18 mouse cellular contexts compared by ENCODE assay signal in the genomic region with DNA sequence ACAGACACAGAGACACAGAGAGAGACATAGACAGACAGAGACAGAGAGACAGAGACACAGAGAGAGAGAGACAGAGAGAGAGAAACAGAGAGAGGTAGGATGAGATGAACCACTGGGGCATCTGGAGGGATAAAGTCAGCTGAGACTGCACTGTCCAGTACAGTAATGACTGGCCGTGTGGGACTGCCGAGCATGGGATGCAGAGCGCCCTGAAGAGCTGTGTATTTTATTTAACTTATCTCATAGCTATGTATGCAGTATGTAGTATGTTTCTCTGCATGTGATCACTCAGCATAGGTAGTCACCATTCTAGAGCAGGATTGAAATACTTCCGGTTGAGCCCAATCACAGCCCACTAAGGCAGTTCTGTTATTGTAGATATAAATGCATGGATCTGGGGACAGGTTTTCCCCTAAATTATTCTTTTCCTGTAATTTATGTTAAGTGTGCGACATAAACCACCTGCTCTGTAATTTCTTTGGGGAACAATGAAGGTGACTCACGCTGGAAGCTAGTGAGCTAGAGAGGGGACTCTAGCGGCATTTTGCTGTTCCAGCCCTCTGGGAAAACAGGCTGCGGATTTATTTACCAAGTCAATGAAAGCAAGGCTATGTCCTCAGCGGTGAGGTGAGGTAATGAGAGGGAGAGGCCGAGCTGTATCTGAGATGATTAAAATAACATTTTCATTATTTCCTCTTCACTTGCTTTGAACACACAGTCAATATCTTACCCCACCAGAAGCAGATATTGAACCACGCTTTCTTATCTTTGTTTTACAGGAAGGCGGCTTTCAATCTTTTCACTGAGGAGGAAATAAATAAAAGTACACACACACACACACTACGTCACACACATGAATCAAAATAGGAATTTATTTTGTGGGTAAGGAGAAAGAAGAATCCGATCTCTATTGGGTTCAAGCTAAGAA. TPM values are rescaled to one million over a fixed set of nuclear protein-coding genes. Genes with fewer than 3 reads are reported as not detected.
DNase-seq lines count a peak whose midpoint lies in the region; ATAC-seq and TF ChIP-seq lines count a peak whose summit lies in the region.
"Had no signal": no experiment of that assay in that cellular context is flagged by ENCODE, and none has a peak within 500 bp of the region (broad histone marks: within the 10 kb centered on the region; RNA-seq: fewer than 3 reads in every experiment).

No protein-coding gene starts in this region.

- H3K9me3 ChIP-seq in hindbrain, embryonic 11.5 days (ENCODE audit: control insufficient read depth, low read length) = no peaks in the 10 kb centered on the region
- H3K9me3 ChIP-seq in hindbrain, embryonic 10.5 days = no peaks in the 10 kb centered on the region
- H3K9me3 ChIP-seq in hindbrain, embryonic 15.5 days = no peaks in the 10 kb centered on the region
- H3K9me3 ChIP-seq in neural tube, embryonic 13.5 days = no peaks in the 10 kb centered on the region
- H3K9me3 ChIP-seq: embryonic facial prominence, embryonic 15.5 days had no signal

- no peaks in the 10 kb centered on the region for H3K4me1 ChIP-seq in hindbrain, embryonic 11.5 days (replicated peaks; ENCODE audit: control insufficient read depth, insufficient read depth, low read length)
- H3K4me1 ChIP-seq in hindbrain, embryonic 10.5 days (replicated peaks) = no peaks in the 10 kb centered on the region
- peaks cover 22% of the 10 kb centered on the region; the same call in 1 of the 2 replicates for H3K4me1 ChIP-seq in hindbrain, embryonic 15.5 days (replicated peaks)
- peaks cover 25% of the 10 kb centered on the region for H3K4me1 ChIP-seq in neural tube, embryonic 13.5 days (replicated peaks)
- H3K4me1 ChIP-seq: embryonic facial prominence, embryonic 15.5 days had no signal

- H3K27ac ChIP-seq in hindbrain, embryonic 11.5 days (ENCODE audit: low read depth, low read length) = peak overlapping the region; percentile 11; the same call in 1 of the 2 replicates
- no peak overlapping the region for H3K27ac ChIP-seq in hindbrain, embryonic 10.5 days
- H3K27ac ChIP-seq in hindbrain, embryonic 15.5 days (replicated peaks) = peak overlapping the region; percentile 45
- peak overlapping the region; percentile 64 for H3K27ac ChIP-seq in neural tube, embryonic 13.5 days (replicated peaks)
- H3K27ac ChIP-seq in layer of hippocampus, adult 2 months = no peak overlapping the region
- H3K27ac ChIP-seq: embryonic facial prominence, embryonic 15.5 days; liver, embryonic 14.5 days had no signal

- WGBS in hindbrain, embryonic 11.5 days = 66% methylated on average over 14 of the region's 14 CpGs
- WGBS in hindbrain, embryonic 10.5 days = 77% methylated on average over 14 of the region's 14 CpGs
- WGBS in hindbrain, embryonic 15.5 days = 49% methylated on average over 14 of the region's 14 CpGs
- WGBS in neural tube, embryonic 13.5 days = 51% methylated on average over 14 of the region's 14 CpGs

- no peak overlapping the region for H3K4me3 ChIP-seq in hindbrain, embryonic 11.5 days (ENCODE audit: low read depth, low read length)
- no peak overlapping the region for H3K4me3 ChIP-seq in hindbrain, embryonic 10.5 days
- H3K4me3 ChIP-seq in hindbrain, embryonic 15.5 days = no peak overlapping the region
- H3K4me3 ChIP-seq in neural tube, embryonic 13.5 days = no peak overlapping the region
- H3K4me3 ChIP-seq in layer of hippocampus, adult 2 months = no peak overlapping the region
- H3K4me3 ChIP-seq: embryonic facial prominence, embryonic 15.5 days; myocyte had no signal

- no peaks in the 10 kb centered on the region for H3K36me3 ChIP-seq in hindbrain, embryonic 11.5 days (ENCODE audit: control insufficient read depth, insufficient read depth, low read length)
- no peaks in the 10 kb centered on the region for H3K36me3 ChIP-seq in hindbrain, embryonic 10.5 days
- no peaks in the 10 kb centered on the region for H3K36me3 ChIP-seq in hindbrain, embryonic 15.5 days
- H3K36me3 ChIP-seq in neural tube, embryonic 13.5 days = no peaks in the 10 kb centered on the region
- H3K36me3 ChIP-seq: embryonic facial prominence, embryonic 15.5 days had no signal

- H3K27me3 ChIP-seq in hindbrain, embryonic 11.5 days (ENCODE audit: control insufficient read depth, insufficient read depth, low read length) = no peaks in the 10 kb centered on the region
- H3K27me3 ChIP-seq in hindbrain, embryonic 10.5 days (ENCODE audit: insufficient read depth, poor library complexity, severe bottlenecking) = no peaks in the 10 kb centered on the region
- H3K27me3 ChIP-seq in hindbrain, embryonic 15.5 days = no peaks in the 10 kb centered on the region
- H3K27me3 ChIP-seq in neural tube, embryonic 13.5 days = 0 out of 2 replicates have a peak, but pooled peaks cover 3% of the 10 kb centered on the region

- no peak for TF ChIP-seq POLR2A in brain, embryonic 14.5 days (IDR thresholded peaks at IDR 0.05; ENCODE audit: borderline replicate concordance, extremely low read depth, insufficient read depth, insufficient read length, poor library complexity, severe bottlenecking)

- H3K4me2 ChIP-seq in hindbrain, embryonic 11.5 days (replicated peaks; ENCODE audit: low read depth, low read length) = no peak overlapping the region
- peak overlapping the region; percentile 24 for H3K4me2 ChIP-seq in hindbrain, embryonic 15.5 days
- peak overlapping the region; percentile 20; the same call in 1 of the 2 replicates for H3K4me2 ChIP-seq in neural tube, embryonic 13.5 days
- H3K4me2 ChIP-seq: embryonic facial prominence, embryonic 15.5 days had no signal

- H3K9ac ChIP-seq in hindbrain, embryonic 11.5 days (ENCODE audit: low read depth, low read length) = no peak overlapping the region
- H3K9ac ChIP-seq in hindbrain, embryonic 15.5 days = no peak overlapping the region
- peak overlapping the region; percentile 3; the same call in 1 of the 2 replicates for H3K9ac ChIP-seq in neural tube, embryonic 13.5 days
- H3K9ac ChIP-seq: embryonic facial prominence, embryonic 15.5 days; liver, embryonic 14.5 days had no signal

- TF ChIP-seq CTCF in brain, embryonic 14.5 days (IDR thresholded peaks at IDR 0.05; ENCODE audit: borderline replicate concordance, extremely low read depth, insufficient read depth, insufficient read length) = no peak
- TF ChIP-seq CTCF in layer of hippocampus, adult 2 months (conservative IDR thresholded peaks at IDR 0.05) = no peak

- peak; percentile 46; the same call in 1 of the 2 replicates for ATAC-seq in hindbrain, embryonic 11.5 days (ENCODE audit: low FRiP score)
- ATAC-seq in hindbrain, embryonic 15.5 days (ENCODE audit: low FRiP score, low read depth) = peak; percentile 54; the same call in 1 of the 2 replicates
- ATAC-seq in neural tube, embryonic 13.5 days (ENCODE audit: low read depth) = peak; percentile 74; the same call in 1 of the 2 replicates

- DNase-seq in hindbrain, embryonic 11.5 days (ENCODE audit: low spot score) = peak; percentile 15
- no peak for DNase-seq in hindbrain, embryonic 10.5 days (ENCODE audit: low spot score)
- peak; percentile 61 for DNase-seq in brain, embryonic 14.5 days (ENCODE audit: low read depth)
- no peak for DNase-seq in lung, postnatal 36 days
- no peak for DNase-seq in layer of hippocampus, adult 2 months (ENCODE audit: low spot score in 2 of 2)
- DNase-seq in spleen, postnatal 36 days (ENCODE audit: low spot score in 2 of 2) = no peak
- DNase-seq: adrenal gland, postnatal 25 days; B cell, adult 2 months; cerebellum, postnatal 36 days; kidney, adult 11 months; kidney, postnatal 25 days; left cerebral cortex, postnatal 4 days; spleen, adult 18-20 months had no signal

RNA-seq across cellular contexts. Expression of a gene that starts 10.7 kb away (rescaled TPM):
- polyA plus RNA-seq in hindbrain, embryonic 11.5 days (2014; fragmentation: Nextera tagmentation; extraction: Ambion mirVana) = 1.6 and 3.7 TPM in 2 replicates
- 2.1 and 2.9 TPM in 2 replicates for polyA plus RNA-seq in hindbrain, embryonic 10.5 days (2016; fragmentation: Nextera tagmentation; extraction: Ambion mirVana)
- 2.1 and 2.8 TPM in 2 replicates for polyA plus RNA-seq in brain, embryonic 14.5 days (2012; rRNA removed)
- polyA plus RNA-seq in hindbrain, embryonic 15.5 days (2015; fragmentation: Nextera tagmentation; extraction: Ambion mirVana) = 1.4 and 2.1 TPM in 2 replicates
- polyA plus RNA-seq in neural tube, embryonic 13.5 days (2015; fragmentation: Nextera tagmentation; extraction: Ambion mirVana) = 0.56 and 0.66 TPM in 2 replicates
- total RNA-seq in layer of hippocampus, adult 2 months (2021) = 1 to 10 TPM; 2.4 to 2.5 TPM
- total RNA-seq: adrenal gland, postnatal 25 days had no signal
- polyA plus RNA-seq: myocyte had no signal

RNA-seq across cellular contexts. Expression of a gene that starts 45.9 kb away (rescaled TPM):
- 49.6 and 49.7 TPM in 2 replicates for polyA plus RNA-seq in hindbrain, embryonic 11.5 days (2014; fragmentation: Nextera tagmentation; extraction: Ambion mirVana)
- 41.5 and 55.9 TPM in 2 replicates for polyA plus RNA-seq in hindbrain, embryonic 10.5 days (2016; fragmentation: Nextera tagmentation; extraction: Ambion mirVana)
- 13.2 and 15.7 TPM in 2 replicates for polyA plus RNA-seq in brain, embryonic 14.5 days (2012; rRNA removed)
- 14.1 and 16.1 TPM in 2 replicates for polyA plus RNA-seq in hindbrain, embryonic 15.5 days (2015; fragmentation: Nextera tagmentation; extraction: Ambion mirVana)
- 20.2 and 24.8 TPM in 2 replicates for polyA plus RNA-seq in neural tube, embryonic 13.5 days (2015; fragmentation: Nextera tagmentation; extraction: Ambion mirVana)
- total RNA-seq in layer of hippocampus, adult 2 months (2021) = 10 to 100 TPM; 39.7 to 51.1 TPM

Comparison
In these comparisons a context has a peak if more than half of its experiments do, and no peak if none do; other contexts are left out.
1. DNase-seq: peak in hindbrain, embryonic 11.5 days (single experiment) and brain, embryonic 14.5 days (single experiment); none in hindbrain, embryonic 10.5 days (single experiment), lung, postnatal 36 days (single experiment), layer of hippocampus, adult 2 months (0 of 2) and spleen, postnatal 36 days (0 of 2).
2. H3K27ac ChIP-seq: peak in hindbrain, embryonic 11.5 days (single experiment), hindbrain, embryonic 15.5 days (single experiment) and neural tube, embryonic 13.5 days (single experiment); none in hindbrain, embryonic 10.5 days (single experiment) and layer of hippocampus, adult 2 months (single experiment).
3. Peak in every context shown above with its lines, with median percentiles within 50 percentile points of each other: ATAC-seq.